Mouse (Mus musculus): ENCODE measurements at regions not wholly inside any gene's neighbourhood (a gene's known extent, or its start where the extent isn't known, plus 50 kb on each side); places are given as distances from the start of the nearest gene placed in this dataset.

- no peak for TF ChIP-seq POLR2A (IDR thresholded peaks at IDR 0.05; ENCODE audit: low read depth, low read length)
- TF ChIP-seq CTCF (IDR thresholded peaks at IDR 0.05; ENCODE audit: extremely low read depth, insufficient read depth, insufficient read length, insufficient replicate concordance): no peak
These were observed 55.7 kb upstream of the Atg10 start for GRCm38 (mm10) chr13:91279487-91279886.
